In genomic region chr9:65546413-65546695, GRCm38 (mm10) we compare ENCODE assay signal across 10 mouse cellular contexts. TPM values are rescaled to one million over a fixed set of nuclear protein-coding genes. Genes with fewer than 3 reads are reported as not detected.
DNase-seq lines count a peak whose midpoint lies in the region; ATAC-seq lines count a peak whose summit lies in the region.
"Had no signal": no experiment of that assay in that cellular context is flagged by ENCODE, and none has a peak within 500 bp of the region (broad histone marks: within the 10 kb centered on the region; RNA-seq: fewer than 3 reads in every experiment).

No protein-coding gene starts in this region.

- no peaks in the 10 kb centered on the region for H3K36me3 ChIP-seq in heart, embryonic 13.5 days
- 0 out of 2 replicates have a peak, but pooled peaks cover 3% of the 10 kb centered on the region for H3K36me3 ChIP-seq in liver, embryonic 12.5 days
- H3K36me3 ChIP-seq in forebrain, embryonic 12.5 days (replicated peaks), result no peaks in the 10 kb centered on the region

- intact Hi-C loops in heart, postnatal 36 days (cut with DNase I), result no loop called here

- 34% methylated on average over 4 of the region's 4 CpGs for WGBS in heart, embryonic 13.5 days
- WGBS in liver, embryonic 12.5 days (ENCODE audit: insufficient replicate concordance), result 28% methylated on average over 4 of the region's 4 CpGs
- 71% methylated on average over 4 of the region's 4 CpGs for WGBS in forebrain, embryonic 12.5 days

- H3K4me2 ChIP-seq in heart, embryonic 13.5 days, result no peak overlapping the region
- peak overlapping the region; percentile 9; the same call in 1 of the 2 replicates for H3K4me2 ChIP-seq in liver, embryonic 12.5 days
- no peak overlapping the region for H3K4me2 ChIP-seq in forebrain, embryonic 12.5 days

- H3K27me3 ChIP-seq in heart, embryonic 13.5 days (replicated peaks), result no peaks in the 10 kb centered on the region
- no peaks in the 10 kb centered on the region for H3K27me3 ChIP-seq in liver, embryonic 12.5 days (replicated peaks)
- H3K27me3 ChIP-seq in forebrain, embryonic 12.5 days, result no peaks in the 10 kb centered on the region

- peaks cover 79% of the 10 kb centered on the region for H3K4me1 ChIP-seq in heart, embryonic 13.5 days
- H3K4me1 ChIP-seq in liver, embryonic 12.5 days, result peaks cover 76% of the 10 kb centered on the region
- peaks cover 23% of the 10 kb centered on the region for H3K4me1 ChIP-seq in forebrain, embryonic 12.5 days

- no peaks in the 10 kb centered on the region for H3K9me3 ChIP-seq in heart, embryonic 13.5 days
- H3K9me3 ChIP-seq in liver, embryonic 12.5 days (replicated peaks), result no peaks in the 10 kb centered on the region
- no peaks in the 10 kb centered on the region for H3K9me3 ChIP-seq in forebrain, embryonic 12.5 days

- H3K27ac ChIP-seq in heart, embryonic 13.5 days (replicated peaks), result peak overlapping the region; percentile 57
- peak overlapping the region; percentile 77 for H3K27ac ChIP-seq in liver, embryonic 12.5 days
- no peak overlapping the region for H3K27ac ChIP-seq in forebrain, embryonic 12.5 days

- no peak overlapping the region for H3K4me3 ChIP-seq in heart, embryonic 13.5 days
- H3K4me3 ChIP-seq in liver, embryonic 12.5 days, result no peak overlapping the region
- no peak overlapping the region for H3K4me3 ChIP-seq in forebrain, embryonic 12.5 days (replicated peaks)

- no peak for DNase-seq in heart, postnatal 36 days
- peak; percentile 61 for DNase-seq in 3134 (ENCODE audit: extremely low read depth, insufficient read length, low spot score)
- DNase-seq in adrenal gland, postnatal 25 days, result peak; percentile 61
- DNase-seq in layer of hippocampus, adult 18-20 months (ENCODE audit: low spot score in 2 of 2), result no peak
- DNase-seq: kidney, postnatal 25 days; right cerebral cortex, postnatal 25 days had no signal

- no peak for ATAC-seq in heart, embryonic 13.5 days (ENCODE audit: extremely low read depth, insufficient number of reproducible peaks, low FRiP score, low TSS enrichment)
- peak; percentile 77 for ATAC-seq in liver, embryonic 12.5 days
- no peak for ATAC-seq in frontal cortex, adult (ENCODE audit: low TSS enrichment)
- no peak for ATAC-seq in forebrain, embryonic 12.5 days (ENCODE audit: low FRiP score)

- H3K9ac ChIP-seq in heart, embryonic 13.5 days, result 0 out of 2 replicates have a peak overlapping the region, but pooled peaks have one; percentile 26
- H3K9ac ChIP-seq in liver, embryonic 12.5 days, result peak overlapping the region; percentile 43; the same call in 1 of the 2 replicates
- H3K9ac ChIP-seq in forebrain, embryonic 12.5 days, result no peak overlapping the region

RNA-seq across cellular contexts. Expression of gene Ankdd1a, which starts 26.4 kb away (rescaled TPM):
- not detected in 2 replicates for polyA plus RNA-seq in heart, embryonic 13.5 days (2015; fragmentation: Nextera tagmentation; extraction: Ambion mirVana)
- not detected for total RNA-seq in heart, postnatal 36 days (2021)
- total RNA-seq in adrenal gland, postnatal 25 days (2021), result 2.1 and 3.5 TPM in 2 replicates
- polyA plus RNA-seq in liver, embryonic 12.5 days (2016; fragmentation: Nextera tagmentation; extraction: Ambion mirVana), result not detected in 2 replicates
- total RNA-seq in layer of hippocampus, adult 18-20 months (2021), result 1 to 10 TPM; 3.6 to 3.7 TPM
- polyA plus RNA-seq in forebrain, embryonic 12.5 days (2016; fragmentation: Nextera tagmentation; extraction: Ambion mirVana), result 0.18 and 0.28 TPM in 2 replicates

RNA-seq across cellular contexts. Expression of gene Plekho2, which starts 33.5 kb away (rescaled TPM):
- polyA plus RNA-seq in heart, embryonic 13.5 days (2015; fragmentation: Nextera tagmentation; extraction: Ambion mirVana), result 10.7 and 11.9 TPM in 2 replicates
- 10 to 100 TPM; 13.3 to 15.3 TPM for total RNA-seq in heart, postnatal 36 days (2021)
- total RNA-seq in adrenal gland, postnatal 25 days (2021), result 58.2 and 64.5 TPM in 2 replicates
- 37.2 and 39.1 TPM in 2 replicates for polyA plus RNA-seq in liver, embryonic 12.5 days (2016; fragmentation: Nextera tagmentation; extraction: Ambion mirVana)
- 10 to 100 TPM in 1 of 2 experiments, 1 to 10 TPM in 1; 7.7 to 11.7 TPM for total RNA-seq in layer of hippocampus, adult 18-20 months (2021)
- polyA plus RNA-seq in forebrain, embryonic 12.5 days (2016; fragmentation: Nextera tagmentation; extraction: Ambion mirVana), result 9.0 and 9.1 TPM in 2 replicates

RNA-seq across cellular contexts. Expression of gene Pif1, which starts 40.6 kb away (rescaled TPM):
- 10.3 and 11.8 TPM in 2 replicates for polyA plus RNA-seq in heart, embryonic 13.5 days (2015; fragmentation: Nextera tagmentation; extraction: Ambion mirVana)
- total RNA-seq in heart, postnatal 36 days (2021), result under 1 TPM; 0.30 to 0.61 TPM
- 1.1 and 1.6 TPM in 2 replicates for total RNA-seq in adrenal gland, postnatal 25 days (2021)
- polyA plus RNA-seq in liver, embryonic 12.5 days (2016; fragmentation: Nextera tagmentation; extraction: Ambion mirVana), result 16.1 and 17.4 TPM in 2 replicates
- under 1 TPM in 1 of 2 experiments, not detected in 1; 0.12 TPM for total RNA-seq in layer of hippocampus, adult 18-20 months (2021)
- polyA plus RNA-seq in forebrain, embryonic 12.5 days (2016; fragmentation: Nextera tagmentation; extraction: Ambion mirVana), result 28.8 and 33.7 TPM in 2 replicates

Comparison
In these comparisons a context has a peak if more than half of its experiments do, and no peak if none do; other contexts are left out.
1. DNase-seq: peak in 3134 (single experiment) and adrenal gland, postnatal 25 days (single experiment); none in heart, postnatal 36 days (0 of 2) and layer of hippocampus, adult 18-20 months (0 of 2).